Mouse (Mus musculus): ENCODE data around the gene Slit3.

DNA sequence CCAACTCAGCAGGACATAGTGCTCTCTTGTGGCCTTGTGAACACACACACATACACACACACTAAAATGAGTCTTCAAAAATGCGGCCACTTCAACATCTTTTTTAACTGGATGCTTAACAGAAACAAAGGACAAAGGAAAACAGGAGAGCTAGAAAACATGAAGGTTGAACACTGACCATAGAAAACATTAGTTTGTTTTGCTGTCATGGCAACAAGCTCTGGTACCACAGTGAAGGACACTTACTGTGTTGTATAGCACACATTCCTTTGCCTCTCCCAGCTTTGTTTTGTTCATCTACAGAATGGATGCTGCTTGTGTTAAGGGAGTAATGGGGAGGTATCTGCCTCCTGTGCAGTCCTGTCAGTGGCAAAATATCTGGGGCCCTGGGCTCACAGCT, 206.9 kb downstream of the Slit3 start:
- TF ChIP-seq CTCF (IDR thresholded peaks at IDR 0.05; ENCODE audit: borderline replicate concordance, control insufficient read depth, extremely low read depth, insufficient read depth, low read length, poor library complexity) (no peak), POLR2A (IDR thresholded peaks at IDR 0.05; ENCODE audit: control insufficient read depth, extremely low read depth, insufficient read depth, low read length, poor library complexity) (no peak)

Data from thymus, adult 2 months (tissue).